Mouse (Mus musculus) liver, embryonic 15.5 days (tissue): ENCODE results near the gene Dffa. TPM values are rescaled to one million over a fixed set of nuclear protein-coding genes. Genes with fewer than 3 reads are reported as not detected.
"Not testable (repeated sequence)": the region's sequence is repeated elsewhere in the genome, so short reads cannot be mapped to it uniquely, and the experiment has no call there.

Experiments
- ATAC-seq: fragments of 200-750 bp; cut with Nextera tagmentation; 2 replicates; pipeline ENCODE4 v1.8.0; 2017; ENCODE audit warnings: moderate number of reproducible peaks, mild to moderate bottlenecking, moderate library complexity; ENCODE audit not compliant: insufficient read depth
- H3K27ac ChIP-seq: fragments of 300-500 bp; sonication (generic); replicated peaks from 2 replicates; pipeline ENCODE4 v1.5.1; 2015; ENCODE audit warnings: mild to moderate bottlenecking, inconsistent platforms
- H3K27me3 ChIP-seq: fragments of 300-500 bp; sonication (generic); 2 replicates; pipeline ENCODE4 v1.6.1; 2015; ENCODE audit warnings: mild to moderate bottlenecking, inconsistent platforms
- H3K36me3 ChIP-seq: fragments of 300-500 bp; sonication (generic); replicated peaks from 2 replicates; pipeline ENCODE4 v1.6.1; 2015; ENCODE audit warnings: moderate library complexity, mild to moderate bottlenecking, inconsistent platforms
- H3K4me1 ChIP-seq: fragments of 300-500 bp; sonication (generic); replicated peaks from 2 replicates; pipeline ENCODE4 v1.6.1; 2015; ENCODE audit warnings: inconsistent platforms
- H3K4me2 ChIP-seq: fragments of 300-500 bp; sonication (generic); 2 replicates; pipeline ENCODE4 v1.6.1; 2015; ENCODE audit warnings: moderate library complexity, mild to moderate bottlenecking, inconsistent platforms
- H3K4me3 ChIP-seq: fragments of 300-500 bp; sonication (generic); replicated peaks from 2 replicates; pipeline ENCODE4 v1.5.1; 2015; ENCODE audit warnings: mild to moderate bottlenecking, inconsistent platforms
- H3K9ac ChIP-seq: fragments of 300-500 bp; sonication (generic); 2 replicates; pipeline ENCODE4 v1.6.1; 2015; ENCODE audit warnings: moderate library complexity, mild to moderate bottlenecking, inconsistent platforms
- H3K9me3 ChIP-seq: fragments of 300-500 bp; sonication (generic); replicated peaks from 2 replicates; pipeline ENCODE4 v1.6.1; 2016; ENCODE audit warnings: inconsistent platforms
- WGBS: fragments of 180-500 bp; shearing (Covaris S2); methylation state at CpG from one replicate; pipeline ENCODE4 v1.1.7; 2015; ENCODE audit warnings: mixed read lengths; ENCODE audit not compliant: insufficient replicate concordance; 5-methylcytosine and 5-hydroxymethylcytosine counted together
- polyA plus RNA-seq: library from polyadenylated mRNA; unstranded; fragments of >200 nt; fragmentation: Nextera tagmentation; extraction: Ambion mirVana; gene quantifications from 2 replicates; pipeline ENCODE4 v1.2.1, GENCODE M21; 2015

Dffa gene
- polyA plus RNA-seq, 1 experiment from 2014 or later: 14.4 TPM

GRCm38 (mm10) chr4:149166215-149166946 is 62.4 kb downstream of the Dffa start, which contains the start of gene Pgd:
Gene Pgd (minus strand): TSS chr4:149166771.
- WGBS: under 1% methylated on average over 59 of the region's 59 CpGs
- H3K4me1 ChIP-seq: peaks cover 70% of the 10 kb centered on the region
- peak; percentile 98 for ATAC-seq

DNA sequence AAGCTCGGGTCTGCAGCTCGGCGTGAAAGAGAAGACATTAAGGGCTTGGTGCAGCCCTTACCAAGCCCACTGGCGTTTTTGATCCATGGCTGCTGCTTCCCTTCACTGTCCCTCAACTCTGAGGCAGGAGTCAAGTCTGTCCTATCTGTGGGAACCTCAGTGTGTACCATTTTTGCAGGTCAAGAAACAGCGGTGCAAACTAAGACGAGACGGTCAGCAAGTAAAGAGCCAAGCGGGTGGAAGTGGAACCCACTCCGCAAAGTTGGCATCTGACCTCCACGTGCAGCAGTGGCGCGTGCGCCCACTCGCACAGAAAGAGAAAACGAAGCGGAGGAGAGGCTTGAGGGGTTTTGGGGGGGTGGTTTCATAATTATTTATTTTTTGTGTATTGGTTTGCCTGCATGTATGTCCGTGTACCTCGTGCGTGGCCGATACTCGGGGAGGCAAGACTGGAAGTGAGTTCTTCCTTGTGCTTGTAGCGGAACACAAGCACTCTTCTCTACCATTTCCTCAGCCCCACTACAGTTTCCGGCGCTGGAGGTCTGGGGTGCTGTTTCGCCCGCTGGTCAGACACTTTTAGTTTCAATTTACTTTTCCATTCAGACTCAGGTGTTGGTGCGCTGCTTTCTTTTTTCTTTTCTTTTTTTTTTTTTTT is 63.1 kb downstream of the Dffa start:
- WGBS: under 1% methylated on average over 27 of the region's 27 CpGs
- H3K36me3 ChIP-seq: peaks cover 5% of the 10 kb centered on the region
- no peaks in the 10 kb centered on the region for H3K27me3 ChIP-seq
- H3K4me3 ChIP-seq: peak overlapping the region; percentile 77
- peak overlapping the region; percentile 76 for H3K9ac ChIP-seq
- H3K9me3 ChIP-seq: no peaks in the 10 kb centered on the region
- H3K4me1 ChIP-seq: peaks cover 72% of the 10 kb centered on the region
- H3K27ac ChIP-seq: peak overlapping the region; percentile 35
- ATAC-seq: peak; percentile 20
- H3K4me2 ChIP-seq: peak overlapping the region; percentile 97

More at GRCm38 (mm10) chr4:149166215-149166946, 62.4 kb downstream of the Dffa start, which contains the start of gene Pgd:
- peak within 1 kb of the TSS; percentile 77 for H3K4me3 ChIP-seq
- peak within 1 kb of the TSS; percentile 76 for H3K9ac ChIP-seq
- H3K36me3 ChIP-seq: peaks cover 11% of the 10 kb centered on the region
- H3K27me3 ChIP-seq: no peaks in the 10 kb centered on the region
- H3K27ac ChIP-seq: peak within 1 kb of the TSS; percentile 83
- H3K9me3 ChIP-seq: no peaks in the 10 kb centered on the region
- peak within 1 kb of the TSS; percentile 97 for H3K4me2 ChIP-seq

- peaks cover 72% of the 10 kb centered on the region for H3K4me1 ChIP-seq
- H3K36me3 ChIP-seq: no peaks in the 10 kb centered on the region; the same call in 1 of the 2 replicates
- ATAC-seq: no peak
- 22% methylated on average over 2 of the region's 2 CpGs for WGBS
- H3K9me3 ChIP-seq: no peaks in the 10 kb centered on the region
- peak overlapping the region; percentile 97 for H3K4me2 ChIP-seq
- H3K4me3 ChIP-seq: peak overlapping the region; percentile 77
- H3K27me3 ChIP-seq: no peaks in the 10 kb centered on the region
- H3K27ac ChIP-seq: no peak overlapping the region
- H3K9ac ChIP-seq: no peak overlapping the region
These were observed 64.1 kb downstream of the Dffa start for GRCm38 (mm10) chr4:149168016-149168415.

DNA sequence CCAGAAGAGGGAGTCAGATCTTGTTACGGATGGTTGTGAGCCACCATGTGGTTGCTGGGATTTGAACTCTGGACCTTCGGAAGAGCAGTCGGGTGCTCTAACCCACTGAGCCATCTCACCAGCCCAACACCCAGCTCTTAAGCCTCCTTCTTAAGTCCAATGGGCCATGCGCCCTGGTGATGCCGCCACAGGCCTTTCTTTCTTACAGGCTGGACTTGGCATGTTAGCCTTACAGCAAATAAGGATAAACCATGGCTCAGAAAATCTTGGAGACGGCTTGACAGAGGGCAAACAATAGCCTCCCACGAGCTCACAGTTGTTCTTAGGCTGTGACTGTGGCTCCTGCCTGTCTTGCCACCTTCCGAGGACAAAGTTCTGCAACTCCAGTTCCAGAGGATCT is 66.0 kb downstream of the Dffa start:
- not testable (repeated sequence) for H3K4me3 ChIP-seq, H3K27me3 ChIP-seq, H3K36me3 ChIP-seq, H3K9me3 ChIP-seq, H3K9ac ChIP-seq, ATAC-seq
- H3K27ac ChIP-seq: peak overlapping the region; percentile 74
- WGBS: 68% methylated on average over 7 of the region's 8 CpGs
- H3K4me2 ChIP-seq: 0 out of 2 replicates have a peak overlapping the region, but pooled peaks have one; percentile 6
- peaks cover 60% of the 10 kb centered on the region for H3K4me1 ChIP-seq

Other genes with a start within 250 kb of the Dffa start
- 27.2 and 29.6 TPM in 2 replicates for gene Pex14, start 4.3 kb upstream of the Dffa start, polyA plus RNA-seq
- 0.14 TPM in 1 of 2 replicates, not detected in the other for gene Cort, start 22.6 kb downstream of the Dffa start, polyA plus RNA-seq
- gene Cenps, start 33.5 kb downstream of the Dffa start, polyA plus RNA-seq: 9.8 and 12.4 TPM in 2 replicates
- gene Pgd, start 62.6 kb downstream of the Dffa start, polyA plus RNA-seq: 73.5 and 73.9 TPM in 2 replicates
- 5.6 and 6.0 TPM in 2 replicates for gene Kif1b, start 203.5 kb downstream of the Dffa start, polyA plus RNA-seq